Mouse (Mus musculus): ENCODE results near the gene Trim25. TPM values are rescaled to one million over a fixed set of nuclear protein-coding genes. Genes with fewer than 3 reads are reported as not detected.

Trim25 gene
- polyA plus RNA-seq, 2 experiments = 5.6 to 6.1 TPM

DNA sequence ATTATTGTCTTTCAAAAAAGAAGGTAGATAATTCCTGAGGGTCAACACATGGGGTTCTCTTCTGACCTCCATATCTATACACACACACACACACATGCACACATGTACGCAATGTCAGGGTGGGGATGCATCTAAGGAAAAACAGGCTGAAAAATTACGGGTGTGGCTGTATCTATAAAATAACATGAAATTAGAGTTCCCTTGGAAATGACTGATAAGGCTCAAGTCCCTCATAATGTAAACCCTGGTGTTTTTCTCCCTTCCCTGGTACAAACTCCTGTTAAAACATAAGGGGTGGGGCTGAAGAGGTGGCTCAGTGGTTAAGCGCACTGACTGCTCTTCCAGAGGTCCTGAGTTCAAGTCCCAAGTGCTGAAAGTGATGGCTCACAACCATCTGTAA is 45.6 kb upstream of the Trim25 start:
- DNase-seq (ENCODE audit: low spot score) = no peak
- H3K4me2 ChIP-seq (replicated peaks; ENCODE audit: low read depth, low read length, severe bottlenecking) = no peak overlapping the region
- H3K36me3 ChIP-seq (ENCODE audit: control insufficient read depth, insufficient read depth, low read length) = peaks cover 11% of the 10 kb centered on the region; the same call in 1 of the 2 replicates
- no peaks in the 10 kb centered on the region for H3K9me3 ChIP-seq (ENCODE audit: control insufficient read depth, low read length)
- peaks cover 11% of the 10 kb centered on the region; the same call in 1 of the 2 replicates for H3K4me1 ChIP-seq (ENCODE audit: control insufficient read depth, insufficient read depth, low read length)
- no peak for TF ChIP-seq POLR2A (IDR thresholded peaks at IDR 0.05; ENCODE audit: borderline replicate concordance, extremely low read depth, insufficient read depth, insufficient read length)
- no peak for ATAC-seq (ENCODE audit: low FRiP score, low read depth)
- no peak overlapping the region for H3K9ac ChIP-seq (ENCODE audit: low read depth, low read length, severe bottlenecking)
- no peak overlapping the region for H3K4me3 ChIP-seq (replicated peaks; ENCODE audit: low read length)
- no peak overlapping the region for H3K27ac ChIP-seq (replicated peaks; ENCODE audit: low read depth, low read length)
- H3K27me3 ChIP-seq (ENCODE audit: control insufficient read depth, insufficient read depth, low read length) = no peaks in the 10 kb centered on the region
- WGBS = 95% methylated on average over 3 of the region's 3 CpGs

DNA sequence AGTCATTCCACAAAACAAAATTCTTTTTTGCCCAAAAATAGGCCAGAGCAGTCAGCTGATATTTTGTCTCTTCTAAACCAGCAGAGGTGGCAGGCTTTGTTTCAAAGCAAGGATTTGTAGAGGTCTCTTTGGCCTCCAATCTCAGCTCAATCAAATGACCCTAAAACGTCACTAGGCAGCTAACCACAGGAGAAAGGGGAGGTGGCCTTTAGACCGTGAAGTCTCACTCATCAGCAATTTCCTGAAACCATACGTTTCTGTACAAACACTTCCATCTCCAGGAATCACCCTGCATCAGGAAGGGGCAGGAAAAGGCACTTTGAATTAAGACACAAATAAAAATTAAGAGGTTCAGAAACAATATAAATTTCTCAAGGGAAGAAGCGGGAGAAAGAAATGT is 44.4 kb upstream of the Trim25 start:
- DNase-seq (ENCODE audit: low spot score) (peak; percentile 33), ATAC-seq (ENCODE audit: low FRiP score, low read depth) (peak; percentile 58; the same call in 1 of the 2 replicates)
- peak overlapping the region; percentile 45 for H3K4me3 ChIP-seq (replicated peaks; ENCODE audit: low read length)
- 0 out of 2 replicates have a peak, but pooled peaks cover 4% of the 10 kb centered on the region for H3K36me3 ChIP-seq (ENCODE audit: control insufficient read depth, insufficient read depth, low read length)
- H3K27me3 ChIP-seq (ENCODE audit: control insufficient read depth, insufficient read depth, low read length) = no peaks in the 10 kb centered on the region
- TF ChIP-seq POLR2A (IDR thresholded peaks at IDR 0.05; ENCODE audit: borderline replicate concordance, extremely low read depth, insufficient read depth, insufficient read length) = no peak
- peak overlapping the region; percentile 49 for H3K27ac ChIP-seq (replicated peaks; ENCODE audit: low read depth, low read length)
- WGBS = under 1% methylated on average over 4 of the region's 4 CpGs
- H3K4me1 ChIP-seq (ENCODE audit: control insufficient read depth, insufficient read depth, low read length) = peaks cover 11% of the 10 kb centered on the region; the same call in 1 of the 2 replicates
- peak overlapping the region; percentile 52 for H3K9ac ChIP-seq (ENCODE audit: low read depth, low read length, severe bottlenecking)
- H3K4me2 ChIP-seq (replicated peaks; ENCODE audit: low read depth, low read length, severe bottlenecking) = peak overlapping the region; percentile 51
- no peaks in the 10 kb centered on the region for H3K9me3 ChIP-seq (ENCODE audit: control insufficient read depth, low read length)

DNA sequence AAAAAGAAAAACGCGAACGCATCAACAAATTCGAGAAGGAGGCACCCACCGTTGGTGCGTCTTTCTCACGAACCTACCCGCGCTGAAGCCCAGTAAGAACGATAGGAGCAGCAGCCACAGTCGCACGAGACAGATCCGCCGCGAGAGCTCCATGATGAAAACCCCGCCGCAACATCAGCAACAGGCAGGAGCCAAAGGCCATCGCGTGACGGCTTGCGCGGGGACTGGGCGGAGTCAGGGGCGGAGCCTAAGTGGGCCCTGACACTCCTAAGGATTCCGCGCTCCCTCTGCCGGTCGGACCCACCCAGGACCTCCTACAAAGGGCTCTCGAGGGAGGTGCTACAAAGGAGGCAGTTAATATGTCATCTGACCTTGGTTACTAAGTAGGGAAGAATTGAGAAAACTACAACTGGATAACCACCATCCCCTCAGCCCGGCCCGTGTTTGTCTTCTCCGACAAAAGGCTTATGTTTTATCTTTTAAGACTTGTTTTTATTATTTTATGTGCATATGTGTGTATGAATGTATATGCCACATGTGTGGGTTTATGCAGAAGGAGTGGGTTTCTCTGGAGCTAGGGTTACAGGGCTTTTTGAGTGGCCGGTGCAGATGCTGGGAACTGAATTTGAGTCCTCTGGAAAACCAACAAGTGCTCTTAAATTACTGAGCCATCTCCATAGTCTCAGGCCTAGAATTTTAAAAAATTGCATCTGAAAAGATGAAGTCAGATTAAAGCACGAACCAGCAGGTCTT is 43.8 kb upstream of the Trim25 start, which contains the start of gene Scpep1:
Scpep1 (minus strand) TSS at position 249 of the 753 bp plus-strand sequence.
- no peaks in the 10 kb centered on the region for H3K9me3 ChIP-seq (ENCODE audit: control insufficient read depth, low read length)
- H3K4me1 ChIP-seq (ENCODE audit: control insufficient read depth, insufficient read depth, low read length) = peaks cover 11% of the 10 kb centered on the region; the same call in 1 of the 2 replicates
- peak within 1 kb of the TSS; percentile 51 for H3K4me2 ChIP-seq (replicated peaks; ENCODE audit: low read depth, low read length, severe bottlenecking)
- H3K4me3 ChIP-seq (replicated peaks; ENCODE audit: low read length) = peak within 1 kb of the TSS; percentile 45
- H3K27me3 ChIP-seq (ENCODE audit: control insufficient read depth, insufficient read depth, low read length) = no peaks in the 10 kb centered on the region
- 4% methylated on average over 34 of the region's 34 CpGs for WGBS
- DNase-seq (ENCODE audit: low spot score) = peak; percentile 96
- peak; percentile 94 for ATAC-seq (ENCODE audit: low FRiP score, low read depth)
- 0 out of 2 replicates have a peak, but pooled peaks cover 4% of the 10 kb centered on the region for H3K36me3 ChIP-seq (ENCODE audit: control insufficient read depth, insufficient read depth, low read length)
- peak within 1 kb of the TSS; percentile 49 for H3K27ac ChIP-seq (replicated peaks; ENCODE audit: low read depth, low read length)
- peak; percentile 82; the same call in 1 of the 2 replicates for TF ChIP-seq POLR2A (IDR thresholded peaks at IDR 0.05; ENCODE audit: borderline replicate concordance, extremely low read depth, insufficient read depth, insufficient read length)
- H3K9ac ChIP-seq (ENCODE audit: low read depth, low read length, severe bottlenecking) = peak within 1 kb of the TSS; percentile 52

DNA sequence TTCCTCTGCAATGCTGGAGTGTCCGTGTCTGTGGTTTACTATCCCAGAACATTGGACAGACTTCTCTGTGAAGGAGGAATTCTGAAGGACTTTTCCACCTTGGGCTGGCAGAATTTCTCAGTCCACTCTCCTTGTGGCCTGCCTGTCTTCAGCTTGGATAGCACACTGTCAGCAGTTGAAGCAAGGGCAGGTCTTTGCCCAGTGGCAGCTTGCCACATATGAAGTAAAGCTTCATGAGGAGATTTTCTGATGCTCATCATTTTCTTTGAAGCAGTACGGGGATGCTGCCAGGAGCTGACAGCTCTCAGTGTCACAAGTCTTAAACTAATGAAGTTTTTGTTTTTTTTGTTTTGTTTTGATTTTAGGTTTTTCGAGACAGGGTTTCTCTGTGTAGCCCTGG is 40.3 kb upstream of the Trim25 start:
- TF ChIP-seq POLR2A (IDR thresholded peaks at IDR 0.05; ENCODE audit: borderline replicate concordance, extremely low read depth, insufficient read depth, insufficient read length) = no peak
- H3K27ac ChIP-seq (replicated peaks; ENCODE audit: low read depth, low read length) = no peak overlapping the region
- ATAC-seq (ENCODE audit: low FRiP score, low read depth) = no peak
- WGBS = 74% methylated on average over 3 of the region's 3 CpGs
- no peaks in the 10 kb centered on the region for H3K9me3 ChIP-seq (ENCODE audit: control insufficient read depth, low read length)
- no peak for DNase-seq (ENCODE audit: low spot score)
- H3K27me3 ChIP-seq (ENCODE audit: control insufficient read depth, insufficient read depth, low read length) = no peaks in the 10 kb centered on the region
- 0 out of 2 replicates have a peak, but pooled peaks cover 8% of the 10 kb centered on the region for H3K4me1 ChIP-seq (ENCODE audit: control insufficient read depth, insufficient read depth, low read length)
- H3K4me3 ChIP-seq (replicated peaks; ENCODE audit: low read length) = no peak overlapping the region
- no peaks in the 10 kb centered on the region for H3K36me3 ChIP-seq (ENCODE audit: control insufficient read depth, insufficient read depth, low read length)
- H3K4me2 ChIP-seq (replicated peaks; ENCODE audit: low read depth, low read length, severe bottlenecking) = no peak overlapping the region
- no peak overlapping the region for H3K9ac ChIP-seq (ENCODE audit: low read depth, low read length, severe bottlenecking)

DNA sequence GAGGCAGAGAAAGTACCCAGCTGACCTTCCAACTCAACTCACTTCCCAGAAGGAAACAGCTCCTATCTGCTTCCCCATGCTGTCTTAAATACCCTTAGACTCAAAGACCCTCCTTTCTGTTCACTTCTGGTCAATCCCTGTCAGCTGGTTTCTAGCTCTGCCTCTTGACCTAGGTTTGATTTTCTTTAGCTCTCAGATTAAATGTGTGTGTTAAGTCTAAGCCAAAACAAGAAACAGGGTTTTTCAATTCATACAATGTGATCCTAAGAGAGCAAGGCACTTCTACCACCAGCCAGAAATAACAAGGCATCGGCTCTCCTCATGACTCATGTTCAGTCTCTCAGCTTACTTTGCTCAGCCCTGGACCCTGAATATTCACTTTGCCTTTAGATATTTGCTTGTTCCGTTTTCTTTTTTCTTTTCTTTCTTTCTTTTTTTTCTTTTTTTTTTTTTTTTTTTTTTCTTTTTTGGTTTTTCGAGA is 32.3 kb upstream of the Trim25 start, which contains the start of gene Elobl:
Elobl (minus strand) TSS at position 51 of the 481 bp plus-strand sequence.
- no peaks in the 10 kb centered on the region for H3K9me3 ChIP-seq (ENCODE audit: control insufficient read depth, low read length)
- H3K4me2 ChIP-seq (replicated peaks; ENCODE audit: low read depth, low read length, severe bottlenecking) = no peak within 1 kb of the TSS
- H3K27me3 ChIP-seq (ENCODE audit: control insufficient read depth, insufficient read depth, low read length) = no peaks in the 10 kb centered on the region
- H3K4me1 ChIP-seq (ENCODE audit: control insufficient read depth, insufficient read depth, low read length) = no peaks in the 10 kb centered on the region
- WGBS = 89% methylated on average over 2 of the region's 3 CpGs
- no peak within 1 kb of the TSS for H3K27ac ChIP-seq (replicated peaks; ENCODE audit: low read depth, low read length)
- no peak for TF ChIP-seq POLR2A (IDR thresholded peaks at IDR 0.05; ENCODE audit: borderline replicate concordance, extremely low read depth, insufficient read depth, insufficient read length)
- H3K36me3 ChIP-seq (ENCODE audit: control insufficient read depth, insufficient read depth, low read length) = no peaks in the 10 kb centered on the region
- DNase-seq (ENCODE audit: low spot score) (no peak), ATAC-seq (ENCODE audit: low FRiP score, low read depth) (no peak)
- H3K4me3 ChIP-seq (replicated peaks; ENCODE audit: low read length) = no peak within 1 kb of the TSS
- H3K9ac ChIP-seq (ENCODE audit: low read depth, low read length, severe bottlenecking) = no peak within 1 kb of the TSS
